Comparison of ENCODE assay signal across 8 mouse cellular contexts in genomic region chr19:44299078-44299477, GRCm38 (mm10). TPM values are rescaled to one million over a fixed set of nuclear protein-coding genes. Genes with fewer than 3 reads are reported as not detected.
DNase-seq lines count a peak whose midpoint lies in the region; ATAC-seq and TF ChIP-seq lines count a peak whose summit lies in the region.

No protein-coding gene starts in this region.

- peaks cover 76% of the 10 kb centered on the region for H3K36me3 ChIP-seq in lung, embryonic 15.5 days
- H3K36me3 ChIP-seq in forebrain, embryonic 12.5 days (replicated peaks), result peaks cover 92% of the 10 kb centered on the region
- peaks cover 85% of the 10 kb centered on the region for H3K36me3 ChIP-seq in limb, embryonic 13.5 days
- H3K36me3 ChIP-seq in kidney, adult 2 months (ENCODE audit: control insufficient read depth, insufficient read depth, low read length), result no peaks in the 10 kb centered on the region

- peak overlapping the region; percentile 65; the same call in 1 of the 2 replicates for H3K9ac ChIP-seq in lung, embryonic 15.5 days
- H3K9ac ChIP-seq in forebrain, embryonic 12.5 days, result peak overlapping the region; percentile 99; the same call in 1 of the 2 replicates
- peak overlapping the region; percentile 95; the same call in 1 of the 2 replicates for H3K9ac ChIP-seq in limb, embryonic 13.5 days

- 68% methylated on average over 9 of the region's 9 CpGs for WGBS in lung, embryonic 15.5 days
- 76% methylated on average over 9 of the region's 9 CpGs for WGBS in lung, adult 2 months
- WGBS in forebrain, embryonic 12.5 days, result 83% methylated on average over 9 of the region's 9 CpGs
- 81% methylated on average over 9 of the region's 9 CpGs for WGBS in limb, embryonic 13.5 days
- WGBS in olfactory bulb, adult 2 months, result 25% methylated on average over 9 of the region's 9 CpGs
- 83% methylated on average over 9 of the region's 9 CpGs for WGBS in kidney, adult 2 months

- no peak for TF ChIP-seq CTCF in lung, adult 2 months (IDR thresholded peaks at IDR 0.05; ENCODE audit: insufficient read depth, low read length)
- TF ChIP-seq CTCF in olfactory bulb, adult 2 months (IDR thresholded peaks at IDR 0.05; ENCODE audit: insufficient read depth, low read depth, low read length), result no peak
- no peak for TF ChIP-seq CTCF in kidney, adult 2 months (conservative IDR thresholded peaks at IDR 0.05; ENCODE audit: insufficient read depth, insufficient read length, low read depth, low read length)

- H3K4me3 ChIP-seq in lung, embryonic 15.5 days, result peak overlapping the region; percentile 66
- no peak overlapping the region for H3K4me3 ChIP-seq in lung, adult 2 months (replicated peaks; ENCODE audit: extremely low read depth, low read depth, low read length)
- H3K4me3 ChIP-seq in forebrain, embryonic 12.5 days (replicated peaks), result peak overlapping the region; percentile 89
- H3K4me3 ChIP-seq in limb, embryonic 13.5 days, result peak overlapping the region; percentile 93
- peak overlapping the region; percentile 47 for H3K4me3 ChIP-seq in olfactory bulb, adult 2 months (ENCODE audit: insufficient read depth, low read depth, low read length)
- H3K4me3 ChIP-seq in kidney, adult 2 months (ENCODE audit: insufficient read depth, low read depth, low read length), result no peak overlapping the region

- H3K4me1 ChIP-seq in lung, embryonic 15.5 days, result peaks cover 83% of the 10 kb centered on the region
- H3K4me1 ChIP-seq in lung, adult 2 months (ENCODE audit: control insufficient read depth, insufficient read depth, low read length), result peaks cover 15% of the 10 kb centered on the region
- peaks cover 77% of the 10 kb centered on the region for H3K4me1 ChIP-seq in forebrain, embryonic 12.5 days
- H3K4me1 ChIP-seq in limb, embryonic 13.5 days, result peaks cover 82% of the 10 kb centered on the region
- peaks cover 35% of the 10 kb centered on the region for H3K4me1 ChIP-seq in olfactory bulb, adult 2 months (ENCODE audit: control insufficient read depth, insufficient read depth, low read length)
- peaks cover 7% of the 10 kb centered on the region; the same call in 1 of the 2 replicates for H3K4me1 ChIP-seq in kidney, adult 2 months (ENCODE audit: control insufficient read depth, insufficient read depth, low read length)

- peak overlapping the region; percentile 90 for H3K4me2 ChIP-seq in lung, embryonic 15.5 days
- H3K4me2 ChIP-seq in forebrain, embryonic 12.5 days, result peak overlapping the region; percentile 100
- H3K4me2 ChIP-seq in limb, embryonic 13.5 days (replicated peaks), result peak overlapping the region; percentile 100

- DNase-seq in lung, adult 2 months, result no peak
- DNase-seq in frontal cortex, postnatal 14 days (ENCODE audit: low spot score in 2 of 2), result no peak
- DNase-seq in layer of hippocampus, adult 9-11 months, result no peak
- no peak for DNase-seq in kidney, adult 2 months

- H3K9me3 ChIP-seq in lung, embryonic 15.5 days, result no peaks in the 10 kb centered on the region
- no peaks in the 10 kb centered on the region for H3K9me3 ChIP-seq in forebrain, embryonic 12.5 days
- no peaks in the 10 kb centered on the region for H3K9me3 ChIP-seq in limb, embryonic 13.5 days

- TF ChIP-seq POLR2A in lung, adult 2 months (IDR thresholded peaks at IDR 0.05; ENCODE audit: borderline replicate concordance, extremely low read depth, low read depth, low read length), result no peak
- TF ChIP-seq POLR2A in olfactory bulb, adult 2 months (IDR thresholded peaks at IDR 0.05; ENCODE audit: insufficient read depth, low read depth, low read length), result no peak
- TF ChIP-seq POLR2A in kidney, adult 2 months (IDR thresholded peaks at IDR 0.05; ENCODE audit: low read depth, low read length), result no peak

- H3K27me3 ChIP-seq in lung, embryonic 15.5 days, result no peaks in the 10 kb centered on the region
- no peaks in the 10 kb centered on the region for H3K27me3 ChIP-seq in forebrain, embryonic 12.5 days
- H3K27me3 ChIP-seq in limb, embryonic 13.5 days, result no peaks in the 10 kb centered on the region
- H3K27me3 ChIP-seq in kidney, adult 2 months (replicated peaks; ENCODE audit: control insufficient read depth, insufficient read depth, low read length), result no peaks in the 10 kb centered on the region

- H3K27ac ChIP-seq in lung, embryonic 15.5 days, result peak overlapping the region; percentile 1; the same call in 1 of the 2 replicates
- no peak overlapping the region for H3K27ac ChIP-seq in forebrain, embryonic 12.5 days
- no peak overlapping the region for H3K27ac ChIP-seq in limb, embryonic 13.5 days
- no peak overlapping the region for H3K27ac ChIP-seq in olfactory bulb, adult 2 months (ENCODE audit: insufficient read depth, low read depth, low read length)
- no peak overlapping the region for H3K27ac ChIP-seq in kidney, adult 2 months (ENCODE audit: insufficient read depth, low read depth, low read length)

- ATAC-seq in lung, embryonic 15.5 days (ENCODE audit: borderline replicate concordance, extremely low read depth, low FRiP score, low TSS enrichment), result no peak
- no peak for ATAC-seq in forebrain, embryonic 12.5 days (ENCODE audit: low FRiP score)
- ATAC-seq in limb, embryonic 13.5 days (ENCODE audit: low FRiP score, low read depth), result no peak

RNA-seq across cellular contexts. Expression of gene Scd2, which starts 5.6 kb away (rescaled TPM):
- 210 and 224 TPM in 2 replicates for polyA plus RNA-seq in lung, embryonic 15.5 days (2015; fragmentation: Nextera tagmentation; extraction: Ambion mirVana)
- 289 and 384 TPM in 2 replicates for polyA plus RNA-seq in lung, adult 2 months (2012; rRNA removed)
- polyA plus RNA-seq in forebrain, embryonic 12.5 days (2016; fragmentation: Nextera tagmentation; extraction: Ambion mirVana), result 470 and 492 TPM in 2 replicates
- 197 and 219 TPM in 2 replicates for polyA plus RNA-seq in limb, embryonic 13.5 days (2015; fragmentation: Nextera tagmentation; extraction: Ambion mirVana)
- 299 and 337 TPM in 2 replicates for polyA plus RNA-seq in olfactory bulb, adult 2 months (2012; ENCODE audit: insufficient read depth, insufficient read length, low replicate concordance, missing spikeins)
- 61.3 and 63.9 TPM in 2 replicates for polyA plus RNA-seq in kidney, adult 2 months (2012; rRNA removed)

RNA-seq across cellular contexts. Expression of gene Scd4, which starts 33.8 kb away (rescaled TPM):
- polyA plus RNA-seq in lung, embryonic 15.5 days (2015; fragmentation: Nextera tagmentation; extraction: Ambion mirVana), result 0.15 and 0.35 TPM in 2 replicates
- polyA plus RNA-seq in lung, adult 2 months (2012; rRNA removed), result 0.46 and 0.97 TPM in 2 replicates
- 0.15 and 0.29 TPM in 2 replicates for polyA plus RNA-seq in forebrain, embryonic 12.5 days (2016; fragmentation: Nextera tagmentation; extraction: Ambion mirVana)
- polyA plus RNA-seq in limb, embryonic 13.5 days (2015; fragmentation: Nextera tagmentation; extraction: Ambion mirVana), result 0.13 and 0.14 TPM in 2 replicates
- polyA plus RNA-seq in olfactory bulb, adult 2 months (2012; ENCODE audit: insufficient read depth, insufficient read length, low replicate concordance, missing spikeins), result not detected in 2 replicates
- polyA plus RNA-seq in kidney, adult 2 months (2012; rRNA removed), result 0.23 and 0.26 TPM in 2 replicates

Comparison
In these comparisons a context has a peak if more than half of its experiments do, and no peak if none do; other contexts are left out.
1. H3K4me3 ChIP-seq: peak in lung, embryonic 15.5 days (single experiment), forebrain, embryonic 12.5 days (single experiment), limb, embryonic 13.5 days (single experiment) and olfactory bulb, adult 2 months (single experiment); none in lung, adult 2 months (single experiment) and kidney, adult 2 months (single experiment).
2. Peak in every context shown above with its lines, with median percentiles within 50 percentile points of each other: H3K4me2 ChIP-seq and H3K9ac ChIP-seq.